24 mouse cellular contexts compared by ENCODE assay signal in genomic region chr6:18856487-18857078, GRCm38 (mm10). TPM values are rescaled to one million over a fixed set of nuclear protein-coding genes. Genes with fewer than 3 reads are reported as not detected.
A peak's percentile ranks its signal among the peaks of the same experiment; 100 is the strongest.
DNase-seq lines count a peak whose midpoint lies in the region; ATAC-seq lines count a peak whose summit lies in the region.
"Had no signal": no experiment of that assay in that cellular context is flagged by ENCODE, and none has a peak within 500 bp of the region (broad histone marks: within the 10 kb centered on the region; RNA-seq: fewer than 3 reads in every experiment).

No protein-coding gene starts in this region.

- H3K27me3 ChIP-seq in forebrain, embryonic 13.5 days, result no peaks in the 10 kb centered on the region
- no peaks in the 10 kb centered on the region for H3K27me3 ChIP-seq in forebrain, embryonic 11.5 days (ENCODE audit: control insufficient read depth, insufficient read depth, low read length)
- H3K27me3 ChIP-seq in kidney, embryonic 15.5 days, result no peaks in the 10 kb centered on the region
- H3K27me3 ChIP-seq in midbrain, embryonic 12.5 days, result no peaks in the 10 kb centered on the region
- H3K27me3 ChIP-seq in midbrain, embryonic 10.5 days (ENCODE audit: low read depth, poor library complexity, severe bottlenecking), result no peaks in the 10 kb centered on the region
- no peaks in the 10 kb centered on the region for H3K27me3 ChIP-seq in intestine, embryonic 16.5 days (replicated peaks; ENCODE audit: control insufficient read depth, insufficient read depth, low read length)
- H3K27me3 ChIP-seq: limb, embryonic 13.5 days; neural tube, embryonic 13.5 days had no signal

- no peak overlapping the region for H3K27ac ChIP-seq in forebrain, embryonic 13.5 days
- H3K27ac ChIP-seq in forebrain, embryonic 11.5 days (ENCODE audit: low read depth, low read length), result no peak overlapping the region
- no peak overlapping the region for H3K27ac ChIP-seq in kidney, embryonic 15.5 days
- no peak overlapping the region for H3K27ac ChIP-seq in midbrain, embryonic 12.5 days (replicated peaks)
- no peak overlapping the region for H3K27ac ChIP-seq in midbrain, embryonic 10.5 days (replicated peaks)
- no peak overlapping the region for H3K27ac ChIP-seq in intestine, embryonic 16.5 days (ENCODE audit: low read length)
- H3K27ac ChIP-seq: limb, embryonic 13.5 days; neural tube, embryonic 13.5 days had no signal

- ATAC-seq in forebrain, embryonic 13.5 days, result peak; percentile 37; the same call in 1 of the 2 replicates
- no peak for ATAC-seq in forebrain, embryonic 11.5 days (replicated peaks; ENCODE audit: low FRiP score)
- 0 out of 2 replicates have a peak, but pooled peaks have one; percentile 9 for ATAC-seq in kidney, embryonic 15.5 days (replicated peaks; ENCODE audit: low FRiP score)
- ATAC-seq in midbrain, embryonic 12.5 days (ENCODE audit: low FRiP score, low read depth), result peak; percentile 38
- ATAC-seq in intestine, embryonic 16.5 days, result peak; percentile 23; the same call in 1 of the 2 replicates
- ATAC-seq: activated CD4-positive, CD25-positive, alpha-beta regulatory T cell, adult 4 months; CD4-positive, CD25-positive, alpha-beta regulatory T cell, adult 4 months had no signal

- no peak overlapping the region for H3K4me2 ChIP-seq in forebrain, embryonic 13.5 days
- H3K4me2 ChIP-seq in forebrain, embryonic 11.5 days (ENCODE audit: low read depth, low read length, severe bottlenecking), result no peak overlapping the region
- no peak overlapping the region for H3K4me2 ChIP-seq in kidney, embryonic 15.5 days
- H3K4me2 ChIP-seq in midbrain, embryonic 12.5 days (replicated peaks), result no peak overlapping the region
- H3K4me2 ChIP-seq in intestine, embryonic 16.5 days (ENCODE audit: low read depth, low read length), result no peak overlapping the region
- H3K4me2 ChIP-seq: limb, embryonic 13.5 days; neural tube, embryonic 13.5 days had no signal

- 93% methylated on average over 3 of the region's 3 CpGs for WGBS in forebrain, embryonic 13.5 days
- WGBS in forebrain, embryonic 11.5 days, result 97% methylated on average over 3 of the region's 3 CpGs
- 99% methylated on average over 3 of the region's 3 CpGs for WGBS in kidney, embryonic 15.5 days
- WGBS in midbrain, embryonic 12.5 days, result 96% methylated on average over 3 of the region's 3 CpGs
- 97% methylated on average over 3 of the region's 3 CpGs for WGBS in midbrain, embryonic 10.5 days
- WGBS in intestine, embryonic 16.5 days, result 91% methylated on average over 3 of the region's 3 CpGs

- H3K9ac ChIP-seq in forebrain, embryonic 13.5 days, result no peak overlapping the region
- no peak overlapping the region for H3K9ac ChIP-seq in forebrain, embryonic 11.5 days (ENCODE audit: low read length)
- H3K9ac ChIP-seq in kidney, embryonic 15.5 days, result no peak overlapping the region
- H3K9ac ChIP-seq in midbrain, embryonic 12.5 days (replicated peaks), result no peak overlapping the region
- no peak overlapping the region for H3K9ac ChIP-seq in intestine, embryonic 16.5 days (ENCODE audit: low read depth, low read length)
- H3K9ac ChIP-seq: limb, embryonic 13.5 days; neural tube, embryonic 13.5 days had no signal

- peaks cover 52% of the 10 kb centered on the region for H3K36me3 ChIP-seq in forebrain, embryonic 13.5 days (ENCODE audit: poor library complexity, severe bottlenecking)
- peaks cover 2% of the 10 kb centered on the region for H3K36me3 ChIP-seq in forebrain, embryonic 11.5 days (ENCODE audit: control insufficient read depth, insufficient read depth, low read length)
- peaks cover 68% of the 10 kb centered on the region for H3K36me3 ChIP-seq in kidney, embryonic 15.5 days
- peaks cover 53% of the 10 kb centered on the region for H3K36me3 ChIP-seq in midbrain, embryonic 12.5 days
- peaks cover 83% of the 10 kb centered on the region for H3K36me3 ChIP-seq in midbrain, embryonic 10.5 days
- peaks cover 3% of the 10 kb centered on the region; the same call in 1 of the 2 replicates for H3K36me3 ChIP-seq in intestine, embryonic 16.5 days (ENCODE audit: control insufficient read depth, insufficient read depth, low read length)

- no peak overlapping the region for H3K4me3 ChIP-seq in forebrain, embryonic 13.5 days
- H3K4me3 ChIP-seq in forebrain, embryonic 11.5 days (ENCODE audit: low read depth, low read length), result no peak overlapping the region
- H3K4me3 ChIP-seq in kidney, embryonic 15.5 days (replicated peaks), result no peak overlapping the region
- H3K4me3 ChIP-seq in midbrain, embryonic 12.5 days, result no peak overlapping the region
- no peak overlapping the region for H3K4me3 ChIP-seq in midbrain, embryonic 10.5 days
- no peak overlapping the region for H3K4me3 ChIP-seq in intestine, embryonic 16.5 days (ENCODE audit: low read length)
- H3K4me3 ChIP-seq: limb, embryonic 13.5 days; neural tube, embryonic 13.5 days had no signal

- no peaks in the 10 kb centered on the region; the same call in 1 of the 2 replicates for H3K4me1 ChIP-seq in forebrain, embryonic 13.5 days
- H3K4me1 ChIP-seq in forebrain, embryonic 11.5 days (replicated peaks; ENCODE audit: control insufficient read depth, insufficient read depth, low read length), result no peaks in the 10 kb centered on the region
- H3K4me1 ChIP-seq in kidney, embryonic 15.5 days, result no peaks in the 10 kb centered on the region
- H3K4me1 ChIP-seq in midbrain, embryonic 12.5 days, result no peaks in the 10 kb centered on the region
- H3K4me1 ChIP-seq in midbrain, embryonic 10.5 days, result no peaks in the 10 kb centered on the region
- H3K4me1 ChIP-seq in intestine, embryonic 16.5 days (ENCODE audit: control insufficient read depth, insufficient read depth, low read length), result no peaks in the 10 kb centered on the region
- H3K4me1 ChIP-seq: limb, embryonic 13.5 days had no signal

- H3K9me3 ChIP-seq in forebrain, embryonic 13.5 days (replicated peaks), result no peaks in the 10 kb centered on the region; the same call in 1 of the 2 replicates
- no peaks in the 10 kb centered on the region; the same call in 1 of the 2 replicates for H3K9me3 ChIP-seq in forebrain, embryonic 11.5 days (ENCODE audit: control insufficient read depth, low read length)
- 0 out of 2 replicates have a peak, but pooled peaks cover 2% of the 10 kb centered on the region for H3K9me3 ChIP-seq in kidney, embryonic 15.5 days (replicated peaks)
- H3K9me3 ChIP-seq in midbrain, embryonic 12.5 days, result 0 out of 2 replicates have a peak, but pooled peaks cover under 1% of the 10 kb centered on the region
- H3K9me3 ChIP-seq in midbrain, embryonic 10.5 days (replicated peaks), result peaks cover 10% of the 10 kb centered on the region; the same call in 1 of the 2 replicates
- H3K9me3 ChIP-seq in intestine, embryonic 16.5 days (ENCODE audit: control insufficient read depth, low read length), result 0 out of 2 replicates have a peak, but pooled peaks cover under 1% of the 10 kb centered on the region
- H3K9me3 ChIP-seq: limb, embryonic 13.5 days; neural tube, embryonic 13.5 days had no signal

- no peak for DNase-seq in forebrain, embryonic 11.5 days (ENCODE audit: low spot score)
- DNase-seq in kidney, adult 18-20 months, result no peak
- DNase-seq in midbrain, embryonic 10.5 days (ENCODE audit: low spot score), result no peak
- DNase-seq in ovary, postnatal 36 days (ENCODE audit: low spot score), result no peak
- DNase-seq: adrenal gland, postnatal 10 days; cerebellum, adult 9-11 months; embryo, embryonic 11 days; kidney, adult 11 months; kidney, postnatal 25 days; lung, postnatal 10 days; spleen, adult 18-20 months; thymus, postnatal 36 days had no signal

RNA-seq across cellular contexts. Expression of gene Lsm8, which starts 8.2 kb away (rescaled TPM):
- 234 and 281 TPM in 2 replicates for polyA plus RNA-seq in forebrain, embryonic 13.5 days (2015; fragmentation: Nextera tagmentation; extraction: Ambion mirVana)
- polyA plus RNA-seq in forebrain, embryonic 11.5 days (2014; fragmentation: Nextera tagmentation; extraction: Ambion mirVana), result 208 and 221 TPM in 2 replicates
- polyA plus RNA-seq in kidney, embryonic 15.5 days (2015; fragmentation: Nextera tagmentation; extraction: Ambion mirVana), result 228 and 259 TPM in 2 replicates
- 186 and 190 TPM in 2 replicates for polyA plus RNA-seq in midbrain, embryonic 12.5 days (2016; fragmentation: Nextera tagmentation; extraction: Ambion mirVana)
- polyA plus RNA-seq in midbrain, embryonic 10.5 days (2016; fragmentation: Nextera tagmentation; extraction: Ambion mirVana), result 221 and 234 TPM in 2 replicates
- polyA plus RNA-seq in intestine, embryonic 16.5 days (2015; fragmentation: Nextera tagmentation; extraction: Ambion mirVana), result 135 and 140 TPM in 2 replicates

RNA-seq across cellular contexts. Expression of gene Ankrd7, which starts 9.5 kb away (rescaled TPM):
- polyA plus RNA-seq in forebrain, embryonic 13.5 days (2015; fragmentation: Nextera tagmentation; extraction: Ambion mirVana), result 0.15 and 0.28 TPM in 2 replicates
- polyA plus RNA-seq in forebrain, embryonic 11.5 days (2014; fragmentation: Nextera tagmentation; extraction: Ambion mirVana), result 0.31 and 0.60 TPM in 2 replicates
- polyA plus RNA-seq in kidney, embryonic 15.5 days (2015; fragmentation: Nextera tagmentation; extraction: Ambion mirVana), result 0.22 and 0.37 TPM in 2 replicates
- polyA plus RNA-seq in midbrain, embryonic 12.5 days (2016; fragmentation: Nextera tagmentation; extraction: Ambion mirVana), result 0.26 and 0.36 TPM in 2 replicates
- 0.38 and 0.45 TPM in 2 replicates for polyA plus RNA-seq in midbrain, embryonic 10.5 days (2016; fragmentation: Nextera tagmentation; extraction: Ambion mirVana)
- polyA plus RNA-seq in intestine, embryonic 16.5 days (2015; fragmentation: Nextera tagmentation; extraction: Ambion mirVana), result not detected in 2 replicates
- polyA plus RNA-seq: activated CD4-positive, CD25-positive, alpha-beta regulatory T cell, adult 4 months; brain, embryonic 14.5 days; embryonic facial prominence, embryonic 14.5 days; G1E; heart, embryonic 16.5 days; neural tube, embryonic 13.5 days had no signal
